Mouse (Mus musculus) liver, adult 2 months (tissue): ENCODE results near the gene Cyp2d22. TPM values are rescaled to one million over a fixed set of nuclear protein-coding genes. Genes with fewer than 3 reads are reported as not detected.
"Not testable (repeated sequence)": the region's sequence is repeated elsewhere in the genome, so short reads cannot be mapped to it uniquely, and the experiment has no call there.

Experiments used
- DNase-seq: peaks from one replicate; pipeline ENCODE4 v3.0.0-alpha.2; 2011; ENCODE audit warnings: low read depth, low spot score; ENCODE audit errors: extremely low read depth
- H3K27ac ChIP-seq: fragments of 200-500 bp; replicated peaks from 2 replicates; pipeline ENCODE4 v1.5.1; 2012; ENCODE audit warnings: low read depth, mild to moderate bottlenecking, control low read depth, inconsistent platforms, low read length; ENCODE audit not compliant: insufficient read depth
- H3K27me3 ChIP-seq: fragments of 200-500 bp; 2 replicates; pipeline ENCODE4 v1.6.1; 2012; ENCODE audit warnings: mild to moderate bottlenecking, moderate library complexity, low read length, inconsistent platforms; ENCODE audit not compliant: control insufficient read depth, insufficient read depth
- H3K36me3 ChIP-seq: fragments of 200-500 bp; 2 replicates; pipeline ENCODE4 v1.6.1; 2012; ENCODE audit warnings: low read length, inconsistent platforms; ENCODE audit not compliant: control insufficient read depth, insufficient read depth
- H3K4me1 ChIP-seq: fragments of 200-500 bp; 2 replicates; pipeline ENCODE4 v1.6.1; 2011; ENCODE audit warnings: low read length; ENCODE audit not compliant: control insufficient read depth, insufficient read depth
- H3K4me3 ChIP-seq: fragments of 200-500 bp; 2 replicates; pipeline ENCODE4 v1.5.1; 2011; ENCODE audit warnings: low read depth, mild to moderate bottlenecking, control low read depth, low read length, moderate library complexity; ENCODE audit not compliant: insufficient read depth
- H3K79me2 ChIP-seq: fragments of 200-500 bp; 2 replicates; pipeline ENCODE4 v1.6.1; 2012; ENCODE audit warnings: inconsistent platforms, mild to moderate bottlenecking, low read length, moderate library complexity; ENCODE audit not compliant: control insufficient read depth, insufficient read depth
- H3K9ac ChIP-seq: fragments of 200-500 bp; 2 replicates; pipeline ENCODE4 v1.6.1; 2012; ENCODE audit warnings: low read depth, mild to moderate bottlenecking, control low read depth, inconsistent platforms, low read length
- CTCF ChIP-seq: fragments of 200-500 bp; IDR thresholded peaks from 2 replicates; pipeline ENCODE4 v1.5.1; 2011; ENCODE audit warnings: low read depth, low read length, control low read depth
- POLR2A ChIP-seq: fragments of 200-500 bp; IDR thresholded peaks from 2 replicates; pipeline ENCODE4 v1.6.1; 2011; ENCODE audit warnings: low read length, control low read depth; ENCODE audit not compliant: insufficient read depth; ENCODE audit errors: extremely low read depth
- WGBS: fragments of 180-500 bp; shearing (Covaris S2); methylation state at CpG from one replicate; pipeline ENCODE4 v1.1.7; 2018; 5-methylcytosine and 5-hydroxymethylcytosine counted together
- polyA plus RNA-seq: library from polyadenylated mRNA; depleted of rRNA; stranded (reverse); fragments of >200 nt; gene quantifications from 2 replicates; pipeline ENCODE4 v1.2.3, GENCODE M21; 2012
- total RNA-seq: library from RNA; depleted of rRNA; stranded (reverse); fragments of >200 nt; gene quantifications from 2 replicates; pipeline ENCODE4 v1.2.3, GENCODE M21; 2014

Cyp2d22 gene
- total and polyA plus RNA-seq, 2 experiments: 83.3 to 337 TPM

DNA sequence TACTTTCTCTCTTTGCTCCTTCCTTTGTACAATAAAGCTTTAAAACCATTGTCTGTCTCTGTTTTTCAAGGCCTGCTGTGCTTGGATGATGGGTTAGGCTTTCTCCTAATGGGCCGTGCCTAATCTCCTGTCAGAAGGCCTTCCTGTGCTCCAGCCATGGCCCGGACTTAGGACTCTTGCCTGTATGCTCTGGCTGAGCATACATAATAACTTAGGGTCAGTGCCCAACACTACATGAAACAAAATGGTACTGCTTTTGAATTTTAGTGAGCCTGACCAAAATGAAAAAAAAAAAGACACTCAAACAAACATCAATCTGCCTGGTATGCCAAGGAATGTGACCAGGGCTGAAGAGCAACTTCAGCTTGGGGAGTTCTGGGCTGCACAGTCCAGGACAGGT lies 21.5 kb upstream of the Cyp2d22 start:
- no peak overlapping the region for H3K9ac ChIP-seq
- no peak overlapping the region for H3K4me3 ChIP-seq
- TF ChIP-seq CTCF (no peak), POLR2A (no peak)
- WGBS: 16% methylated on average over 2 of the region's 2 CpGs
- DNase-seq: peak; percentile 79
- H3K79me2 ChIP-seq: peaks cover 3% of the 10 kb centered on the region; the same call in 1 of the 2 replicates
- H3K4me1 ChIP-seq: peaks cover 26% of the 10 kb centered on the region; the same call in 1 of the 2 replicates
- peaks cover 18% of the 10 kb centered on the region for H3K36me3 ChIP-seq
- H3K27ac ChIP-seq: peak overlapping the region; percentile 70
- no peaks in the 10 kb centered on the region for H3K27me3 ChIP-seq

DNA sequence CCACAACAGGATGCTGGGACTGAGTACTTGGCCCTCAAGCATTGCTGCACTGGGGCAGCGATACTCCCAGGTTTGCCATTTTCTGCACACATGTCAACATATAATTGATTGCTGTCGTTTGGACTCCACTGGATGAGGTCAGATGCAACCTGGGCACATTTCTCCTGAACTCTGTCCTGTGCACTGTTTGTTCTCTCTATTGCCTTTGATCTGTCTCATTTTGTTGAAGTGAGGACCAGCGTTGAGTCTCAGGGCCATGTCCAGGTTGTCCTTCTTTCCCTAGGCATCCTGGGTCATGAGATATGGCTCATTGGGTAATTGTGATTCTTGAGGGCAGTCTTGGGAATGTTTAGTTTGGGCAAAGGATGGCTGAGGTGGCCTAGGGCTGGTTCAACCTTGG lies 15.9 kb upstream of the Cyp2d22 start:
- H3K9ac ChIP-seq, H3K4me3 ChIP-seq, H3K79me2 ChIP-seq, H3K27me3 ChIP-seq, H3K36me3 ChIP-seq: not testable (repeated sequence)
- Histone ChIP-seq H3K4me1 (peaks cover 20% of the 10 kb centered on the region), H3K27ac (peak overlapping the region; percentile 83)
- DNase-seq: peak; percentile 92
- 19% methylated on average over 3 of the region's 3 CpGs for WGBS

DNA sequence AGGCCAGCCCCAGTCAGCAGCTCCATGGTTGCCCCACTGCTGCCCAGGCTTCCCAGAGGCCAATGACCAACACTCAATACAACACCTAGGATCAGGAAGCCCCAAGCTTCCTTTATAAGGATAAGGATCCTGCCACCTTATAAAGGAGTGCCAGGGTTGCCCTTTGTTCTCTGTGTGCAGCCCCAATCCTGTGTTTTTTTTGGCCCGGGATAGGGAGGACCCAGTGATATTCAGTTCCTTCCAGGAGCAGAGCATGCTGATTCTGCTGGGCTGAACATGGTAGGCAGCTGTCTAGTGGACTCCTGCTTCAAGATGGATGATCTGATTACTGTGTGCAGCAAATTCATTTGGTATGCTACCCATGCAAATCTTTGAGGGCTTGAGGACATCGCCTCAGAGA lies 13.9 kb upstream of the Cyp2d22 start, which contains the start of gene Cyp2d11:
Gene Cyp2d11, minus strand, starts transcription at position 101 of the 400 bp plus-strand sequence.
- not testable (repeated sequence) for H3K4me3 ChIP-seq, H3K9ac ChIP-seq, DNase-seq, H3K27me3 ChIP-seq, H3K36me3 ChIP-seq, H3K79me2 ChIP-seq
- H3K27ac ChIP-seq: peak within 1 kb of the TSS; percentile 74
- peaks cover 20% of the 10 kb centered on the region for H3K4me1 ChIP-seq
- 79% methylated on average over 2 of the region's 2 CpGs for WGBS

DNA sequence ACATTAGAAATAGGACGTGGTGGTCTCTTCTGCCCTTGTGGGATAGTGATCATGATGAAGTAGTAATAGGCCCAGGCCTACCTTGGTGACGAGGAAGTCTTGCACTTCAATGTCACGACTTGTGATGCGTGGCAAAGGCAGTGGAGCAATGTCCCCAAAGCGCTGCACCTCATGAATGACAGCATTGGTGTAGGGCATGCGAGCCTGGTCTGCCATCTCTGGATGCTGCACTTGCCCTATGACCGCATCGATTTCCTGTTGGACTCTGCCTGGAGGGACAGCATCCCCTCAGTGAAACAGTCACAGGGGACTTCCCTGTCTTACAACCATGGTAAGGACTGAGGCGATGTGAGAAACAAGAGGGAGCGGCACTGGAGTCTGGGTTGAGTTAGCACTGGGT lies 9.9 kb upstream of the Cyp2d22 start:
- not testable (repeated sequence) for H3K79me2 ChIP-seq, DNase-seq, H3K36me3 ChIP-seq, H3K9ac ChIP-seq, H3K4me3 ChIP-seq, H3K27ac ChIP-seq, H3K27me3 ChIP-seq
- H3K4me1 ChIP-seq: peaks cover 24% of the 10 kb centered on the region
- 85% methylated on average over 10 of the region's 10 CpGs for WGBS

DNA sequence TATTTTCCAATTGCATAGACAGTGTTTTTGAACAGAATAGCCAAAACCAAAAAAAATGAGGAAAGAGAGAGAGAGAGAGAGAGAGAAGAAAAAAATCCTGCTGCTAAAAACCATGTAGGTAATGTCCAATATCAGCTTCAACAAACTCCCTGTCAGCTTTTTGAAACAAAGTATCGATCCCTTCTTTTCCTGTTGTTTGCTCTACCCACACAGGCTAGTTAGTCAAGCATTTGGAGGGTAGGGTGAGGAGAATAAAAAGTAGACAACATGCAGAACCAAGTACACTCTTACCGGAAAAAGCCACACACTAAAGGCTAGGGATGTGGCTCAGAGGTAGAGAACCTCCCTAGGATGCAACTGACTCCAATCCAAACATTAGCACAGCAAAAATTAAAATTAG lies 5.7 kb upstream of the Cyp2d22 start:
- WGBS: 28% methylated on average over 2 of the region's 2 CpGs
- no peak overlapping the region for H3K9ac ChIP-seq
- peak; percentile 79 for DNase-seq
- no peak overlapping the region for H3K4me3 ChIP-seq
- H3K27ac ChIP-seq: peak overlapping the region; percentile 76
- TF ChIP-seq POLR2A: no peak
- TF ChIP-seq CTCF: no peak
- H3K27me3 ChIP-seq: no peaks in the 10 kb centered on the region
- no peaks in the 10 kb centered on the region for H3K79me2 ChIP-seq
- no peaks in the 10 kb centered on the region for H3K36me3 ChIP-seq
- H3K4me1 ChIP-seq: peaks cover 15% of the 10 kb centered on the region

DNA sequence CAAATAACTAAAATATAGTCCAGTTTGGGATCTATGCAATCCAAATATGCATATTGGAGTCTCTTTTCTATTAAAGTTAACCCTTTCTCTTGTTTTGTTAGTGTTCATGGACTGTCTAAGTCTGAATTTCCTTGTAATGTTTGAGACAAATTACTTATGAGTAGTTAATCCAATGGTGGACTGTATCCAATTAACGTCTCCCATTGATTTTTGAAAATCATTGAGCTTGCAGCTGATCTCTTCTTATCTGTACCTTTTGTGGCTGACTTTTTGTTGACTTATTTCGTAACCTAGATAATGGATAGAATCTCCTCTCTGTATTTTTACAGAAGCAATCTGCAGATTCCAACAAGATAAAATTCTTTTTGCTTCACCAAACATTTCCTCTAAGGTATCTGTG lies 2.4 kb upstream of the Cyp2d22 start:
- Histone ChIP-seq H3K79me2 (peaks cover 8% of the 10 kb centered on the region; the same call in 1 of the 2 replicates), H3K4me1 (peaks cover 22% of the 10 kb centered on the region), H3K27ac (no peak overlapping the region), H3K4me3 (no peak overlapping the region), H3K27me3 (no peaks in the 10 kb centered on the region), H3K9ac (no peak overlapping the region), H3K36me3 (no peaks in the 10 kb centered on the region)
- 33% methylated on average over 2 of the region's 2 CpGs for WGBS
- TF ChIP-seq CTCF (no peak), POLR2A (no peak)
- peak; percentile 94 for DNase-seq
